Mouse (Mus musculus) spleen, adult 2 months (tissue): ENCODE data around the gene Tnp2.

Source experiments
- CTCF ChIP-seq: fragments of 200-500 bp; IDR thresholded peaks from 2 replicates; pipeline ENCODE4 v1.5.1; 2011; ENCODE audit warnings: mild to moderate bottlenecking, inconsistent platforms; ENCODE audit not compliant: insufficient read depth, insufficient read length, insufficient replicate concordance; ENCODE audit errors: extremely low read depth
- POLR2A ChIP-seq: fragments of 200-500 bp; IDR thresholded peaks from 2 replicates; pipeline ENCODE4 v1.6.1; 2011; ENCODE audit warnings: low read depth, low read length, inconsistent platforms

- no peak for TF ChIP-seq CTCF
- TF ChIP-seq POLR2A, result no peak
Observed at GRCm38 (mm10) chr16:10774726-10775125, 13.7 kb downstream of the Tnp2 start.
